Mouse (Mus musculus): ENCODE data around the gene Btbd3.

GRCm38 (mm10) chr2:138528461-138528860 is 272.1 kb downstream of the Btbd3 start:
- TF ChIP-seq CTCF (IDR thresholded peaks at IDR 0.05; ENCODE audit: control insufficient read depth, insufficient read depth, insufficient replicate concordance, low read depth, low read length) = no peak
- no peak for TF ChIP-seq POLR2A (IDR thresholded peaks at IDR 0.05; ENCODE audit: control insufficient read depth, low read depth, low read length)
